Mouse (Mus musculus): ENCODE data around the gene Wdhd1. TPM values are rescaled to one million over a fixed set of nuclear protein-coding genes. Genes with fewer than 3 reads are reported as not detected.

Gene Wdhd1
- polyA plus RNA-seq, 1 experiment from 2014 or later = 18.7 TPM

DNA sequence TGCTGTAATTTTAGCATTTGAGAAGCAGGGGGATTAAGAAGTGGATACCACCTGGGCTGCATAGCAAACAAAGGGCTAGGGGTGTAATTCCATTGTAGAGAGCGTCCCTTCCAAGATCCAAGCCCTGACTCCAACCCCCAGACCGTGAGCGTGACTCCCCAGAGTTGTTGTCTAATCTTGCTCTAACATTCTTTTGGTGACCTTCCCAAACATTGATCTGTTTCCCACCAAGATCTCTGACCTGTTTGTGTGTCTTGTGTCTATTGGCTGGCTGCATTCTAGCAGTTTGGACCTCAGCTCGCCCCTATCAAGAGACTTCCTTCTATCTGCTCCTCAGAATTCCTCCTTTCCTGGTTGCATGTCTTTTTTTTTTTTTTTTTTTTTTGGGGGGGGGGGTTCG lies 10.4 kb upstream of the Wdhd1 start:
- WGBS = 89% methylated on average over 5 of the region's 5 CpGs
- DNase-seq (ENCODE audit: low spot score) = no peak

DNA sequence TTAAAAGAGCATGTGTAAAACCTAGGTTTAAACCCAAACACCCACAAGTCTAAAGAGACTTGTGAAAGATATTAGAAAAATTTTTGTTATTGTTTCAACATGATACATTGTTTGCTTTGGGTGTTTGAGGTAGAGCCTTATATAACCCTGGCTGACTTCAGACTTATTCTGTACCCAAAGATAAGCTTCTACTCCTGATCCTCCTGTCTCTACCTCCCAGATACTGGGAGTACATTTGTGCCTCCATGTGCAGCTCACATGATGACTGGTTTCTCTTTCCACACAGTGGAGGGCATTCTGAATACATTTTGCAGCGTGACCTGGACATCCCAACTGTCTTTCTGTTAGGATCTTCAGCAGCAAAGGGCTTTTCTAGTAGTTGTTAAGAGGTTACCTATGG lies 9.6 kb upstream of the Wdhd1 start:
- H3K9ac ChIP-seq (ENCODE audit: low read length) = no peak overlapping the region
- DNase-seq (ENCODE audit: low spot score) (no peak), ATAC-seq (no peak)
- no peaks in the 10 kb centered on the region for H3K27me3 ChIP-seq (replicated peaks; ENCODE audit: control insufficient read depth, insufficient read depth, low read length)
- H3K36me3 ChIP-seq (ENCODE audit: control insufficient read depth, insufficient read depth, low read length) = peaks cover 15% of the 10 kb centered on the region
- no peaks in the 10 kb centered on the region for H3K9me3 ChIP-seq (replicated peaks; ENCODE audit: control insufficient read depth, low read length)
- no peaks in the 10 kb centered on the region for H3K4me1 ChIP-seq (ENCODE audit: control insufficient read depth, insufficient read depth, low read length)
- H3K27ac ChIP-seq (ENCODE audit: low read depth, low read length) = no peak overlapping the region
- no peak overlapping the region for H3K4me2 ChIP-seq (ENCODE audit: low read length)
- WGBS = 100% methylated on average over 1 of the region's 1 CpGs
- no peak overlapping the region for H3K4me3 ChIP-seq (ENCODE audit: low read depth, low read length)

More for the DNA sequence above, 10.4 kb upstream of the Wdhd1 start:
- Histone ChIP-seq H3K36me3 (ENCODE audit: control insufficient read depth, insufficient read depth, low read length) (peaks cover 17% of the 10 kb centered on the region), H3K4me3 (ENCODE audit: low read depth, low read length) (no peak overlapping the region), H3K4me1 (ENCODE audit: control insufficient read depth, insufficient read depth, low read length) (no peaks in the 10 kb centered on the region), H3K9ac (ENCODE audit: low read length) (no peak overlapping the region), H3K27me3 (replicated peaks; ENCODE audit: control insufficient read depth, insufficient read depth, low read length) (no peaks in the 10 kb centered on the region), H3K9me3 (replicated peaks; ENCODE audit: control insufficient read depth, low read length) (no peaks in the 10 kb centered on the region), H3K4me2 (ENCODE audit: low read length) (no peak overlapping the region), H3K27ac (ENCODE audit: low read depth, low read length) (no peak overlapping the region)
- no peak for ATAC-seq

DNA sequence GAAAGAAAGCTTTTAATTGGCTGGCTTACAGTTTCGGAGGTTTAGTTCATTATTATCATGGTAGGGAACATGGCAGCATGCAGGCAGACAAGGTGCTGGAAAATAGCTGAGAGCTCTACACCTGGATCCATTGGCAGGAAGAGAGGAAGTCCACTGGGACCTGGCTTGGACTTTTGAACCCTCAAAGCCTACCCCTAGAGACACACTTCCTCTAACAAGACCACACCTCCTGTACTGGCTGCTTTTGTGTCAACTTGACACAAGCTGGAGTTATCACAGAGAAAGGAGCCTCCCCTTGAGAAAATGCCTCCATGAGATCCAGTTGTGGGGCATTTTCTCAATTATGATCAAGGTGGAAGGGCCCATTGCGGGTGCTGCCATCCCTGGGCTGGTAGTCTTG lies 8.6 kb upstream of the Wdhd1 start:
- H3K4me1 ChIP-seq (ENCODE audit: control insufficient read depth, insufficient read depth, low read length) = no peaks in the 10 kb centered on the region
- H3K36me3 ChIP-seq (ENCODE audit: control insufficient read depth, insufficient read depth, low read length) = peaks cover 9% of the 10 kb centered on the region; the same call in 1 of the 2 replicates
- ATAC-seq (no peak), DNase-seq (ENCODE audit: low spot score) (no peak)
- whole genome bisulfite sequencing = 88% methylated on average over 2 of the region's 2 CpGs
- H3K27me3 ChIP-seq (replicated peaks; ENCODE audit: control insufficient read depth, insufficient read depth, low read length) = no peaks in the 10 kb centered on the region
- no peak overlapping the region for H3K4me3 ChIP-seq (ENCODE audit: low read depth, low read length)
- no peak overlapping the region for H3K27ac ChIP-seq (ENCODE audit: low read depth, low read length)
- H3K9ac ChIP-seq (ENCODE audit: low read length) = no peak overlapping the region
- no peak overlapping the region for H3K4me2 ChIP-seq (ENCODE audit: low read length)
- no peaks in the 10 kb centered on the region for H3K9me3 ChIP-seq (replicated peaks; ENCODE audit: control insufficient read depth, low read length)

- Histone ChIP-seq H3K4me1 (ENCODE audit: control insufficient read depth, insufficient read depth, low read length) (no peaks in the 10 kb centered on the region), H3K4me3 (ENCODE audit: low read depth, low read length) (no peak overlapping the region), H3K9me3 (replicated peaks; ENCODE audit: control insufficient read depth, low read length) (no peaks in the 10 kb centered on the region), H3K27ac (ENCODE audit: low read depth, low read length) (no peak overlapping the region), H3K36me3 (ENCODE audit: control insufficient read depth, insufficient read depth, low read length) (no peaks in the 10 kb centered on the region), H3K27me3 (replicated peaks; ENCODE audit: control insufficient read depth, insufficient read depth, low read length) (no peaks in the 10 kb centered on the region), H3K4me2 (ENCODE audit: low read length) (no peak overlapping the region), H3K9ac (ENCODE audit: low read length) (no peak overlapping the region)
- no peak for DNase-seq (ENCODE audit: low spot score)
- WGBS = 90% methylated on average over 7 of the region's 7 CpGs
- no peak for ATAC-seq
These were observed 6.9 kb upstream of the Wdhd1 start for GRCm38 (mm10) chr14:47283568-47283967.

DNA sequence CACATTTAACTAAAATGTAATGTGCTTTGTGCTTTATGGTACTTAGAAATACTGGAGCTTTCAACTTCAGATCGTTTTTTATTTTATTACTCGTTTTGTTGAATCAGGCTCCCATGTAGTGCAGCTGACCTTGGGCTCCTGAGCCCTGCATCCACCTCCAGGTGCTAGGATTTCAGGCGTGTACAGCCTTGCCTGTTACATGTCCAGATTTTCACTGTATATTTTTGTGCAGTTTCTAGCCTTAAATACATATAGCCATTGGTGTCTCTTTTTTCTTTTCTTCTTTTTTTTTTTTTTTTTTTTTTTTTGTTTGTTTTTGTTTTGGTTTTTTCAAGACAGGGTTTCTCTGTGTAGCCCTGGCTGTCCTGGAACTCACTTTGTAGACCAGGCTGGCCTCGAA lies 4.9 kb upstream of the Wdhd1 start:
- H3K9me3 ChIP-seq (replicated peaks; ENCODE audit: control insufficient read depth, low read length) = no peaks in the 10 kb centered on the region
- no peak overlapping the region for H3K27ac ChIP-seq (ENCODE audit: low read depth, low read length)
- DNase-seq (ENCODE audit: low spot score) = no peak
- no peak overlapping the region for H3K4me3 ChIP-seq (ENCODE audit: low read depth, low read length)
- H3K4me1 ChIP-seq (ENCODE audit: control insufficient read depth, insufficient read depth, low read length) = peaks cover 4% of the 10 kb centered on the region; the same call in 1 of the 2 replicates
- no peaks in the 10 kb centered on the region for H3K27me3 ChIP-seq (replicated peaks; ENCODE audit: control insufficient read depth, insufficient read depth, low read length)
- 95% methylated on average over 4 of the region's 4 CpGs for WGBS
- H3K9ac ChIP-seq (ENCODE audit: low read length) = no peak overlapping the region
- no peaks in the 10 kb centered on the region for H3K36me3 ChIP-seq (ENCODE audit: control insufficient read depth, insufficient read depth, low read length)
- H3K4me2 ChIP-seq (ENCODE audit: low read length) = no peak overlapping the region
- no peak for ATAC-seq

DNA sequence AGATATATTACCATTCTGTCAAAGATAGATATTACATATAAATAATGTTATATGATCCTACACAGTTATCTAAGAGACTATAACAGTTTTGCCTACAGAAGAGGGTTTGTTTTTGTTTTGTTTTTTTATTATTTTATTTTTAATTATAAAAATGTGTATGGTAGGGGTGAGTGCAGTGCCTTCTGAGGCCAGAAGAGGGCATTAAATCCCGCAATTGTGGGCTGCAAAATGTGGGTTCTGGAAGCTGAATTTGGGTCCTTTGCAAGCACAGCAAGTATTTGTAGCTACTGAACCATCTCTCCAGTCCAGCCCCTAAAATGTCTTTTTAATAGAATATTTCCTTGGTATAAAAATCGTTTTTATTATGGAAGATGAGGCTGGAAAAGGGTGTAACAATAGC lies 2.4 kb upstream of the Wdhd1 start:
- no peak overlapping the region for H3K4me3 ChIP-seq (ENCODE audit: low read depth, low read length)
- no peak for DNase-seq (ENCODE audit: low spot score)
- no peak for ATAC-seq
- peaks cover 6% of the 10 kb centered on the region; the same call in 1 of the 2 replicates for H3K4me1 ChIP-seq (ENCODE audit: control insufficient read depth, insufficient read depth, low read length)
- WGBS = 88% methylated on average over 2 of the region's 2 CpGs
- no peak overlapping the region for H3K4me2 ChIP-seq (ENCODE audit: low read length)
- no peaks in the 10 kb centered on the region for H3K27me3 ChIP-seq (replicated peaks; ENCODE audit: control insufficient read depth, insufficient read depth, low read length)
- H3K9ac ChIP-seq (ENCODE audit: low read length) = no peak overlapping the region
- H3K36me3 ChIP-seq (ENCODE audit: control insufficient read depth, insufficient read depth, low read length) = no peaks in the 10 kb centered on the region
- H3K27ac ChIP-seq (ENCODE audit: low read depth, low read length) = no peak overlapping the region
- no peaks in the 10 kb centered on the region for H3K9me3 ChIP-seq (replicated peaks; ENCODE audit: control insufficient read depth, low read length)

GRCm38 (mm10) chr14:47276036-47276603 lies 537 bp downstream of the Wdhd1 start:
- DNase-seq (ENCODE audit: low spot score) (peak; percentile 30), ATAC-seq (peak; percentile 35; the same call in 1 of the 2 replicates)
- Histone ChIP-seq H3K4me1 (ENCODE audit: control insufficient read depth, insufficient read depth, low read length) (peaks cover 6% of the 10 kb centered on the region; the same call in 1 of the 2 replicates), H3K27me3 (replicated peaks; ENCODE audit: control insufficient read depth, insufficient read depth, low read length) (no peaks in the 10 kb centered on the region), H3K27ac (ENCODE audit: low read depth, low read length) (peak overlapping the region; percentile 94; the same call in 1 of the 2 replicates), H3K4me2 (ENCODE audit: low read length) (peak overlapping the region; percentile 72), H3K4me3 (ENCODE audit: low read depth, low read length) (peak overlapping the region; percentile 93), H3K9me3 (replicated peaks; ENCODE audit: control insufficient read depth, low read length) (no peaks in the 10 kb centered on the region), H3K9ac (ENCODE audit: low read length) (peak overlapping the region; percentile 85), H3K36me3 (ENCODE audit: control insufficient read depth, insufficient read depth, low read length) (peaks cover 14% of the 10 kb centered on the region)
- WGBS = 2% methylated on average over 22 of the region's 22 CpGs

- H3K4me3 ChIP-seq (ENCODE audit: low read depth, low read length) = peak overlapping the region; percentile 93
- peaks cover 18% of the 10 kb centered on the region for H3K36me3 ChIP-seq (ENCODE audit: control insufficient read depth, insufficient read depth, low read length)
- WGBS = 14% methylated on average over 3 of the region's 3 CpGs
- H3K9me3 ChIP-seq (replicated peaks; ENCODE audit: control insufficient read depth, low read length) = no peaks in the 10 kb centered on the region
- H3K27me3 ChIP-seq (replicated peaks; ENCODE audit: control insufficient read depth, insufficient read depth, low read length) = no peaks in the 10 kb centered on the region
- H3K4me1 ChIP-seq (ENCODE audit: control insufficient read depth, insufficient read depth, low read length) = peaks cover 6% of the 10 kb centered on the region; the same call in 1 of the 2 replicates
- H3K4me2 ChIP-seq (ENCODE audit: low read length) = peak overlapping the region; percentile 72
- peak overlapping the region; percentile 35; the same call in 1 of the 2 replicates for H3K9ac ChIP-seq (ENCODE audit: low read length)
- DNase-seq (ENCODE audit: low spot score) (peak; percentile 20), ATAC-seq (no peak)
- H3K27ac ChIP-seq (ENCODE audit: low read depth, low read length) = no peak overlapping the region
These were observed 1.2 kb downstream of the Wdhd1 start for GRCm38 (mm10) chr14:47275417-47275816.

GRCm38 (mm10) chr14:47273751-47274150 lies 2.9 kb downstream of the Wdhd1 start:
- 67% methylated on average over 3 of the region's 3 CpGs for WGBS
- DNase-seq (ENCODE audit: low spot score) = no peak

More at GRCm38 (mm10) chr14:47273751-47274150, 2.9 kb downstream of the Wdhd1 start:
- Histone ChIP-seq H3K4me2 (ENCODE audit: low read length) (no peak overlapping the region), H3K9me3 (replicated peaks; ENCODE audit: control insufficient read depth, low read length) (no peaks in the 10 kb centered on the region), H3K27me3 (replicated peaks; ENCODE audit: control insufficient read depth, insufficient read depth, low read length) (no peaks in the 10 kb centered on the region), H3K4me3 (ENCODE audit: low read depth, low read length) (no peak overlapping the region), H3K36me3 (ENCODE audit: control insufficient read depth, insufficient read depth, low read length) (peaks cover 31% of the 10 kb centered on the region), H3K4me1 (ENCODE audit: control insufficient read depth, insufficient read depth, low read length) (peaks cover 6% of the 10 kb centered on the region; the same call in 1 of the 2 replicates), H3K9ac (ENCODE audit: low read length) (no peak overlapping the region), H3K27ac (ENCODE audit: low read depth, low read length) (no peak overlapping the region)
- no peak for ATAC-seq

All from forebrain, embryonic 14.5 days (tissue).